Mouse (Mus musculus): ENCODE measurements around the gene Rnaseh2a.

DNA sequence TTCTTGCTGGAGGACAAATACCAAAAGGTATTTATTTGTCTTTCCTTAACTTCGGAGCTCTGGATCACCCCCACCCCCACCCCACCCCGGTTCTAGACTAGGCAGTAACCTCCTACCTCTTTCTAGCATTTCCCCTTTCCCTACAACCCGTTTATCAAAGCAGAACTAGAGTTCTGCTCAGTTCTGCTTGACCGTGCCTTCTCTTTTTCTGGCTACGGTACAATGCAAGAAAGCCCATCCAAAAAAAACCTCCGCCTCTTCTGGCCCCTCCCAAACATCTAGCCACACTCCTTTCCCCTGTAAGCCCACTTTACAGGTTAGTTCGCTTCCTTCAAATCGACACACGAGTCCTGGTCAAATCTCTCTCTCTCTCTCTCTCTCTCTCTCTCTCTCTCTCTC, 56.1 kb downstream of the Rnaseh2a start:
- TF ChIP-seq ZNF384 (IDR thresholded peaks at IDR 0.05; ENCODE audit: low read depth, low read length) (no peak), CHD2 (IDR thresholded peaks at IDR 0.05; ENCODE audit: low read depth, low read length) (no peak), ZC3H11A (IDR thresholded peaks at IDR 0.05; ENCODE audit: borderline replicate concordance, low read depth, low read length) (no peak), HCFC1 (IDR thresholded peaks at IDR 0.05; ENCODE audit: borderline replicate concordance, insufficient read depth, low read length) (no peak), MAFK (IDR thresholded peaks at IDR 0.05; ENCODE audit: insufficient read depth, low read depth, low read length) (no peak)

Data from ES-E14 (cell line).